Mouse (Mus musculus): Measurements from ENCODE around the gene Synj1.
A peak's percentile ranks its signal among the peaks of the same experiment; 100 is the strongest.

The Synj1 gene

GRCm38 (mm10) chr16:91011021-91011683 lies at the start of gene Synj1:
Gene Synj1 (minus strand): TSS chr16:91011308.
- peak; percentile 65 for DNase-seq (ENCODE audit: extremely low read depth, low read depth)

- no peak for DNase-seq (ENCODE audit: extremely low read depth, low read depth)
Measured at GRCm38 (mm10) chr16:91057741-91058140, 46.6 kb upstream of the Synj1 start.

- no peak for DNase-seq (ENCODE audit: extremely low read depth, low read depth)
Measured at GRCm38 (mm10) chr16:91057261-91057660, 46.2 kb upstream of the Synj1 start.

- no peak for DNase-seq (ENCODE audit: extremely low read depth, low read depth)
Measured at GRCm38 (mm10) chr16:91056043-91056821, 45.1 kb upstream of the Synj1 start.

GRCm38 (mm10) chr16:91055150-91055549 lies 44.0 kb upstream of the Synj1 start:
- no peak for DNase-seq (ENCODE audit: extremely low read depth, low read depth)

GRCm38 (mm10) chr16:91053599-91053998 lies 42.5 kb upstream of the Synj1 start:
- DNase-seq (ENCODE audit: extremely low read depth, low read depth), result no peak

GRCm38 (mm10) chr16:91045511-91045910 lies 34.4 kb upstream of the Synj1 start:
- DNase-seq (ENCODE audit: extremely low read depth, low read depth), result peak; percentile 17

GRCm38 (mm10) chr16:91044270-91045182 lies 33.4 kb upstream of the Synj1 start, which contains the start of gene Paxbp1:
Gene Paxbp1 (minus strand): TSS chr16:91044543.
- peak; percentile 95 for DNase-seq (ENCODE audit: extremely low read depth, low read depth)

- DNase-seq (ENCODE audit: extremely low read depth, low read depth), result peak; percentile 22
Measured at GRCm38 (mm10) chr16:91043461-91044248, 32.5 kb upstream of the Synj1 start.

- DNase-seq (ENCODE audit: extremely low read depth, low read depth), result no peak
Measured at GRCm38 (mm10) chr16:91042640-91043039, 31.5 kb upstream of the Synj1 start.

- DNase-seq (ENCODE audit: extremely low read depth, low read depth), result no peak
Measured at GRCm38 (mm10) chr16:91035866-91036265, 24.8 kb upstream of the Synj1 start.

GRCm38 (mm10) chr16:91030751-91031150 lies 19.6 kb upstream of the Synj1 start:
- DNase-seq (ENCODE audit: extremely low read depth, low read depth), result no peak

GRCm38 (mm10) chr16:91029901-91030300 lies 18.8 kb upstream of the Synj1 start:
- no peak for DNase-seq (ENCODE audit: extremely low read depth, low read depth)

- DNase-seq (ENCODE audit: extremely low read depth, low read depth), result no peak
Measured at GRCm38 (mm10) chr16:91029161-91029743, 18.1 kb upstream of the Synj1 start.

- no peak for DNase-seq (ENCODE audit: extremely low read depth, low read depth)
Measured at GRCm38 (mm10) chr16:91026290-91026689, 15.2 kb upstream of the Synj1 start.

GRCm38 (mm10) chr16:91023384-91023783 lies 12.3 kb upstream of the Synj1 start:
- no peak for DNase-seq (ENCODE audit: extremely low read depth, low read depth)

- no peak for DNase-seq (ENCODE audit: extremely low read depth, low read depth)
Measured at GRCm38 (mm10) chr16:91020842-91021483, 9.9 kb upstream of the Synj1 start.

- no peak for DNase-seq (ENCODE audit: extremely low read depth, low read depth)
Measured at GRCm38 (mm10) chr16:91019476-91019875, 8.4 kb upstream of the Synj1 start.

- DNase-seq (ENCODE audit: extremely low read depth, low read depth), result no peak
Measured at GRCm38 (mm10) chr16:91015761-91016160, 4.7 kb upstream of the Synj1 start.

GRCm38 (mm10) chr16:91011847-91012246 lies 739 bp upstream of the Synj1 start:
- peak; percentile 71 for DNase-seq (ENCODE audit: extremely low read depth, low read depth)
